Mouse (Mus musculus) neural tube, embryonic 12.5 days (tissue): ENCODE measurements at regions not wholly inside any gene's neighbourhood (a gene's known extent, or its start where the extent isn't known, plus 50 kb on each side); places are given as distances from the start of the nearest gene placed in this dataset. TPM values are rescaled to one million over a fixed set of nuclear protein-coding genes. Genes with fewer than 3 reads are reported as not detected.
A peak's percentile ranks its signal among the peaks of the same experiment; 100 is the strongest.

Source experiments
- ATAC-seq: fragments of 200-750 bp; cut with Nextera tagmentation; 2 replicates; pipeline ENCODE4 v1.8.0; 2017; ENCODE audit warnings: low read depth, mild to moderate bottlenecking, moderate TSS enrichment, moderate library complexity; ENCODE audit not compliant: low FRiP score
- H3K27ac ChIP-seq: fragments of 300-500 bp; sonication (generic); 2 replicates; pipeline ENCODE4 v1.5.1; 2016
- H3K27me3 ChIP-seq: fragments of 300-500 bp; sonication (generic); replicated peaks from 2 replicates; pipeline ENCODE4 v1.6.1; 2016; ENCODE audit warnings: mild to moderate bottlenecking
- H3K36me3 ChIP-seq: fragments of 300-500 bp; sonication (generic); 2 replicates; pipeline ENCODE4 v1.6.1; 2016; ENCODE audit warnings: mild to moderate bottlenecking
- H3K4me1 ChIP-seq: fragments of 300-500 bp; sonication (generic); 2 replicates; pipeline ENCODE4 v1.6.1; 2016
- H3K4me2 ChIP-seq: fragments of 300-500 bp; sonication (generic); replicated peaks from 2 replicates; pipeline ENCODE4 v1.6.1; 2016; ENCODE audit warnings: mild to moderate bottlenecking
- H3K4me3 ChIP-seq: fragments of 300-500 bp; sonication (generic); 2 replicates; pipeline ENCODE4 v1.5.1; 2016
- H3K9ac ChIP-seq: fragments of 300-500 bp; sonication (generic); 2 replicates; pipeline ENCODE4 v1.6.1; 2016; ENCODE audit warnings: mild to moderate bottlenecking
- H3K9me3 ChIP-seq: fragments of 300-500 bp; sonication (generic); 2 replicates; pipeline ENCODE4 v1.6.1; 2016; ENCODE audit warnings: mild to moderate bottlenecking
- WGBS: fragments of 180-500 bp; shearing (Covaris S2); methylation state at CpG from one replicate; pipeline ENCODE4 v1.1.7; 2016; 5-methylcytosine and 5-hydroxymethylcytosine counted together
- microRNA-seq: library from miRNA; unstranded; fragments of <30 nt; microRNA quantifications from one replicate; pipeline ENCODE4, GENCODE M21; 2017

DNA sequence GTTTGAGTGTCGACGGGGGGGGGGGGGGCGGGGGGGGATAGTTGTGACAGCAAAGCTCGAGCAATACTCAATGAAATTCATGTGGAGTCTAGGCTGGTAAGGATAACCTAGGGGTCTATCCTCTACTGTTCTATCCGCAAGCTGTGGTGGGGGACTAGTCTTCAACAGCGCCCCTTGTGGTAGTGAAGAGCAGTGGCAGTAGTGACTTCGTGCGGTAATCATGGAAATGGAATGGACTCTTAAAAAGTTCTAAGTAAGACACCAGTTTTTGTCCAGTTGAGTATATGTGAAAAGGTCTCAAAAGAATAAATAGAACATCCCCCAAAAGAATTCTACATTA is 51.1 kb upstream of the Lrig1 start:
- Histone ChIP-seq H3K4me1 (peaks cover 15% of the 10 kb centered on the region), H3K4me3 (no peak overlapping the region), H3K36me3 (no peaks in the 10 kb centered on the region), H3K9ac (no peak overlapping the region), H3K9me3 (no peaks in the 10 kb centered on the region), H3K4me2 (peak overlapping the region; percentile 44), H3K27me3 (no peaks in the 10 kb centered on the region), H3K27ac (no peak overlapping the region)
- 23% methylated on average over 8 of the region's 8 CpGs for WGBS
- 0 out of 2 replicates have a peak, but pooled peaks have one; percentile 69 for ATAC-seq

DNA sequence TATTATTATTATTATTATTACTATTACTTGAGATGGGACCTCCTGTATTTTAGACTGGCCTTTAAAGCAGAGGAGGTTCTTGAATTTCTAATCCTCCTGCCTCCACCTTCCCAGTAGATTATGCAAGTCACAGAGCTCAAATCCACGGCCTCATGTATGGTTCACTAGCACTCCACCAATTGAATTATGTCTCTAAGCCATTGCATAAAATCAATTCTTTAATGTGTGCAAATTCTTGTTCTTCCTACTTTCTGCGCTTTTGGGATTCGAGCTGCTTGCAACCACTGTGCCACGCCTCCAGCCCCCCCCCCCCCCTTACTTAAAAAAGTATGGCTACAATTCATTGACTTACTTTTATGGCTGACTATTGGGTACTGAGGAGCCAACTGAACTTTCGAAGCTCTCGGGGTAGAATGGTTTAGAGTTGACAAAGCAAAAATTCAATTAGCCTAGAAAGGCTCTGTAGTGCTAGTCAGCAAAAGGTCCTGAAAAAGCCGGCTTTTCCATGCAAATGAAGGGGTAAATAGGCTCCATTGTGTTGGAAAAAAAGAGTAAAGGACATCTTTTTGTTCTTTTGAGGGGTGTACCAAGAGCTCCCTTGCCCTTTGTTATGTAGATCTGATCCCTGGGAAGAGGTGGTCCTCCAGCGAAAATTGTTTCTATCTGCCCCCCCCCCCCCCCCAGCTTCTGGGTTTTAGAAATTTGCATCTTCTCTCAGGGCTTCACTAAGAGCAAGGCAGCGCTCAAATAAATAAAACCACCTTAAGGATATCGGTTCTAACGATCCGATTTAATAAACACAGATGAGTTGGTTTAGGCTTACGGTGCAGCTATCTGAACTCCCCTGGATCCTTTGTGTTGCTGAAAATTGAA is 50.5 kb upstream of the Lrig1 start:
- H3K9ac ChIP-seq = no peak overlapping the region
- peak; percentile 80 for ATAC-seq
- H3K27me3 ChIP-seq = no peaks in the 10 kb centered on the region
- H3K4me2 ChIP-seq = peak overlapping the region; percentile 44
- no peak overlapping the region for H3K4me3 ChIP-seq
- H3K4me1 ChIP-seq = peaks cover 9% of the 10 kb centered on the region
- H3K36me3 ChIP-seq = no peaks in the 10 kb centered on the region
- H3K27ac ChIP-seq = no peak overlapping the region
- H3K9me3 ChIP-seq = no peaks in the 10 kb centered on the region
- WGBS = 8% methylated on average over 13 of the region's 13 CpGs

Small RNAs in the stretch of these regions (microRNA-seq; reads per million reads assigned to microRNA genes)
- not detected for gene Gm23364
